Mouse (Mus musculus) urinary bladder, postnatal 36 days (tissue): ENCODE data around the gene Gpr62.

Experiments
- DNase-seq, 2 experiments: peaks; one replicate each; pipeline ENCODE4 v3.0.0; 2022; ENCODE audit warnings: low spot score in 2 of 2, mixed read lengths in 1 of 2

Gene Gpr62

DNA sequence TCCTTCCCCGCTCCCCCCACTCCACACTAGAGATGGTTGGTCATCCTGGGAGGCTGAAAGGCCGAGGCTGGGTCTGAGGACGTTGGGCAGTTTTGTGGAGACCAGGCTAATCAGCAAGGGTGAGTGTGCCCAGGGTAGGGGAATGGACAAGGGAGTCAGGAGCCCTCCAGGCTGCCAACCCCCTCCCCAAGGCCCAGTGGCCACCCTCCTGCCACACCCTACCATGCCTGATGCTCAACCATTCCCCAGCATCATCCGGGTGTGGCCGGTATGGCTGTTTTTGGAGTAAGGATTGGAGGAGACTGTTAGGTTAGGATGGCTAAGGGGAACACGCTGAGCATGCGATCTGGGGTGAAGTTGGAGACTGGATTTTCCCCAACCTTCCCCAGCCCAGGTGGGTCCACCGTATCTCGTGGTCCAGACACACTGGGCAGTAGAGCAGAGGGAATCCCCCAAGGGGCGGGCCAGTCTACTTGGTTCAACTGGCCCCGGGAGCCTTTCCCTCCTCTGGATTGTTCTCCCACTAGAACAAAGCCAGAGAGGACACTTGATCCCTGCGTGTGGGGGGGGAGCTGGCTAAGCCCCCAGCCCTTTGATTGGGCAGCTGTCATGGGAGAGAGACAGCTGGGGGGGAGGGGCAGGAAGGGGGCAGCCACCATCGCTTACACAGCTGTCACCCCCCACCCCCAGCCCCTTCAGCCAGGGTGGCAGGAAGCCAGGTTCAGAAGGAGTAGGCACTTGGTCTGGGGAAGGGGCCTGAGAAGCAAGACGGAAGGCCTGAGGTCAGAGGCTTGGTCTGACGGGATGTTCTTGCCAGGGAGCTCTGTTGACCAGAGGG is 9.2 kb downstream of the Gpr62 start:
- DNase-seq = no peak

DNA sequence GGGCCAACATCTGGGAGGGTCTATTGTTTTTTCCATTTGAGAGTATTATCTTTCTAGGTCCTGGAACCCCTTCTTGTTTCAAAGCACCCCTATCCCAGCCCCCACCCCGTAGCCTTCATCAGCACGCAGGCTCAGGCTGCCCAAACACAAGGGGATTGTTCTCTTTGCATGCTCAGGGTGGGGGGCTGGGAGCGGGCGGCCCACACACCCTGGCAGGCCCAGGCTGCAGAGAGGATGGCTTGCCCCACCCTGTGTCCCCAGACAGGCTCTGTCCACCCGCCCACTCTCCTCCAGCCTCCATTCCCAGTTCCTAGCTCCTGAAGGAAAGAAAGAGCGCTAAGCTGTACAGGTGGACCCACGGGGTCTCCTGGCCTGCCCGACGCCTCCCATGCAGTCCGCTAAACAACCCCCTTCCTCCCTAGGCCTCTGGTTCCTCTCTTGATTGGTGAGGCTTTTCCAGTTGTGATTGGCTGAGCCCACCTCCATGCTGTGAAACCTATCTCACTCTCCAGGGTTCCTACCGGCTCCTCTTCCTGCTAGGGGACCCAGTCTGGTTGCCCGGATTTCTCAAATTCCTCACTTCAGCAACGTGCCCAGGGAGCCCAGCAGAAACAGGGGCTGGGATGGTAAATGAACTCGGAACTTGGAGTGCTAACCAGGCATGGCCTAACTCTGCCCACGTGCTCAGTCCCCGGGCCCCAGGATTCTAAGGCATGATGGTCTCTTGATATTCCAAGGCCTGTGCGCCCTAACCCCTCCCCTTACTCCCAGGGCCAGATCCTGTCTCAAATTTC is 10.7 kb downstream of the Gpr62 start:
- no peak for DNase-seq

DNA sequence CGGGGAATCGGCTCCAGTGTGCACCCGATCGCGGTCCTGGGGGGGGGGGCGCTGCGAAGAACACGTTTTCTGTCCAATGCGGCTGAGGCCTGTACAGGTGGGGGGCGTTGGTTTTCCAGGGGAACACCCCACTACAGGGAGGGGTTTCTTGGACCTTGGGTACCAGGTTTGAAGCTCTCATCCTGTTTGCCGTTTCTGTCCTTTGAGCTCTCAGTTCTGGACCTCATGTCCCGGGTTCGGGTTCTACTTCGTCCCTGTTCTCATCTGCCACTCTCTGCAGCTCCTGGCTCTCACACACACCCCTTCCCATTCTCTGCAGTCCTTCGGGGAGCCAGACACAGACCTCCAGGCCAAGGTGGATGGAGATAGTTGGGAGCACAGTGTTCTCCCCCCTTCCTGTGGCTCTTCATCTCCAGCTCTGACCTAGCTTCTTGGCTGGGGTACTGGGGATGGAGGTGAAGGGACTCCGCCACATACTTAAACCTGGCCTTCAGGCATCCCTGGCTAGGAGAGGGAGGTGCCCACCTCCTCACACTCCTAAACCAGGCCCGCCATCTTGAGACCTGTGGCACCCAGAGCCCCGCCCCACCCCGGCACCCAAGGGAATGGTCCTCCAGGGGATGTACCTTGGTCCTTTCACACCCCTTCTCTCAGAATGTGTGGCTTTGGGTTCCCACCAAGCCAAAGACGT is 11.5 kb downstream of the Gpr62 start:
- DNase-seq = no peak

DNA sequence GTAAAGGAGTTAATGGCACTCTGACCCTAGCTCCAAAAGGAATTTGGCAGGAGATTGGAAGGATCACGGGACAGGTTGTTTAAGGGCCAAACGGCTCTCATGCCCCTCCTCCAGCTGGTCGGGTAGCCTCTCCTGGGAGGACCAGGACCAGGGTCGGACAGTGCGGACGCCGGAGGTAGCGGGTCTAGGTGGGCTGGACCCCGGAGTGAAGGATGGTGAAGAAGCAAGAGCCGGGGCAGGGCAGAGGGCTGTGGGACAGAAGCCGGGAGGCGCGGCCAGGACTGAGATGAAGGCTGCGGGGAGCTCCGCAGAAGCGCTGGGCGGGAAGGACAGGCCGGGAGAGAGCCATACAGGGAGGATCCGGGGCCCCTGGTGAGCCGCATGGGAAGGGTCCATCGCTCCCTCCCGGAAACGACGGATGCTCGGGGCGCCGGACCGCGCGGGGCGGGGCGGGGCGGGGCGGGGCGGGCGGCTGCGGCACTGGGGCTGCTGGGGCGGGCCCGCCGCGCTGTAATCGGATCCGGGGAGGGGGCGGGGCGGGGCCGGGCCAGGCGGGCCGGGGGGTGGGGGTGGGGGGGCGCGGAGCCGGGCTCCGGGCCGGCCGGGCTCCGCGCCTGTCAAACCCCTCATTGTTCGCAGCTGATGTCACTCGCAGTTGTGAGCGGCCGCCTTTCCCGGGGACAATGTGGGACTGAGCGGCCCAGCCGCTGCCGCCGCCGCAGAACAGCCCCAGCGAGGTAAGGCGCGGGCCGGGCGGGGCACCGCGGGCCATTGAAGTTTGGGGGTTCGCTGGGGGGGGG is 12.3 kb downstream of the Gpr62 start, which contains the start of gene Pcbp4:
Gene Pcbp4, plus strand, starts transcription at position 21 of the 800 bp plus-strand sequence.
- DNase-seq = peak in 1 of 2 experiments; percentile 50

DNA sequence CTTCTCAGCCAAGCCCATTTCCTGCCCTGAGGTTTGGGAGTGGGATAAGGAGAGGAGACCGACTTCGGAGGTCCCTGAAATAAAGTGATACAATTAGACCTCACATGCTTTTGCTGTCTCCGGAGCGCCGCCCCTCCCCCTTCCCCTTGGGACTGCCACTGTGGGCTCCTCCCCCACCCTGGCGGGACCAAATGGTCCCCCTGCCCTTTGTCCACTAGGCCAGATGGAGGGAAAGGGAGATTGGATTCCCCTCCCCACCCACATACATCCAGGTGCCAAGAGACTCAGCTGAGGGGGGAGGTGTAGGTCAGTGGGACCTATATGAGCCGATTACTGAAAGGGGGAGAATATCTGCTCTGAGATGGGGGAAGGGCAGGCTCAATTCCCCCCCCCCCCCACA is 12.9 kb downstream of the Gpr62 start:
- DNase-seq = no peak

DNA sequence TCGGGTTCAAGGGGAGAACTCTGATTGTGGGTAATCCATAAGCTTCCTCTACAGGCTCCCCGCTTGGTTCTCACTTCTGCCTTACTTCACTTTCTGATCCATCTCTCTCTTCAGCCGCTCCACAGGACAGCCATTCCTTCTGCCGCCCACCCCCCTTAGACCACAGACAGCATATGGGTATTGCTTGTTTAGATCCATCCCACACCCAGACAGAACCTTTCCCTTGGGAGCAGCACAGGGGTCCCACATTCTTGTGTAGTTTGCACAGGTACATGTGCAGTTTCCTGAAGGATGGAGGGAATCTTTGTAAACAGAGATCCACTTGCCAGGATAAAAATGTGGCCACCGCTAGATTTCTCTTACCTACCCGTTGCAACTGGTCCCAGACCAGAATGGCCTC is 13.4 kb downstream of the Gpr62 start:
- DNase-seq = no peak

DNA sequence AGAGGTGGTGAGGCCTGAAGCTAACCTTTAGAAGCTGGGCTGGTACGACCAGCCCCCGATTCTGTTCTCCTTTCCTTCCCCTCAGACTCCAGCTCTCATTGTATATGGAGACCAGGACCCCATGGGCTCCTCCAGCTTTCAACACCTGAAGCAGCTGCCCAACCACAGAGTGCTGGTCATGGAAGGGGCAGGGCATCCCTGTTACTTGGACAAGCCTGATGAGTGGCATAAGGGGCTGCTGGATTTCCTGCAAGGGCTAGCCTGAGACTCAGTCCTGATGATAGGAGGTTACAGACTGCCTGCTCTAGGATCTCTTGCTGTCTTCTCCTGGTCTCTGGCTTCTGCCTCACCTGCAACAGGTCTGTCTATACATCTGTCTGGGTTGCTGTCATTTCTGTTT is 13.8 kb downstream of the Gpr62 start:
- DNase-seq = no peak

DNA sequence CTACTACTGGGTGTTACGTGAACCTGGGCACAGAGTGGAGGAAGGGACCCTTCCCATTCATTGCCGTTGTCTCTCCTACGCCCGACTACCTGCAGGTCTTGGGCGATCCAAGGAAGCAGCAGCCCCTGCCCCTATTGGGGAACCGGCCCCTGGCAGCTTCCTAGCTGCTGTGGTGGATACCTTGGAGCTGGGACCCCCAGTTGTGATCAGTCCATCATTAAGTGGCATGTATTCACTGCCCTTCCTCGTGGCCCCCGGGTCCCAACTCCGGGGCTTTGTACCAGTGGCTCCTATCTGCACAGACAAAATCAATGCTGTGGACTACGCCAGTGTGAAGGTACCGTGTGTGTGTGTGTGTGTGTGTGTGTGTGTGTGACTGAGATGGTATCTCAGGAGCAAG is 14.4 kb downstream of the Gpr62 start:
- DNase-seq = no peak

DNA sequence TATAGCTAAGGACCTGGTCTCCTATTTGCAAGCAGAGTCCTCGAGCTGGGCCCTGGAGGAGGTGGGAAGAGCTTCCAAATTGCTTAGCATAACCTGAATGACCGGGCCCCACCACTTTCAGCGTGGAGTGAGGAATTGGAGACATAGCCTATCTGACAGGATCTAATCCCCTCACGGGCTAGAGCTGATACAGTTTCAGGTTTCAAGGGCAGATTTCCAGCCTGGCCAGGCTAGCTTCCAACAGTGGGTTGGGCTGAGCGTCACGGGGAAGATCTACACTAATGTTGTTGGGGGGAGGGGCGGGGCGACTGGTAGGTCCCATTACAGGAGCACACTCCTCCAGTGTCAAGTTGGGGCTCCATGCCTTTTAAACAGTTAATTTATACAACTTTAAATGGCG is 15.1 kb downstream of the Gpr62 start:
- DNase-seq = peak in 1 of 2 experiments; percentile 68

DNA sequence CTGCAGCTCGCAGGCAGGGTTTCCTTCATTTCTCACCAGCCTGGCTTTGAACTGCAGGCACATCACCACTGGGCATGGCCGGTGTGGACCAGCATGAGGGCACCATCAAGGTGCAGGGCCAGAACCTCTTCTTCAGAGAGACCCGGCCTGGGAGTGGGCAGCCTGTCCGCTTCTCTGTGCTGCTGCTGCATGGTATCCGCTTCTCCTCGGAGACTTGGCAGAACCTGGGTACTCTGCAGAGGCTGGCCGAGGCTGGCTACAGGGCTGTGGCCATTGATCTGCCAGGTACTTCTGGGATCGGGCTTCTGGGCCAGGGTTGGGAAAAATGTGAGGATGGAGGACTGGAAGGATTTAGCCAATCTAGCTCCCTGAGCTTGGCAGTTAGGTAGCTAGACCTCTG is 15.8 kb downstream of the Gpr62 start:
- no peak for DNase-seq

DNA sequence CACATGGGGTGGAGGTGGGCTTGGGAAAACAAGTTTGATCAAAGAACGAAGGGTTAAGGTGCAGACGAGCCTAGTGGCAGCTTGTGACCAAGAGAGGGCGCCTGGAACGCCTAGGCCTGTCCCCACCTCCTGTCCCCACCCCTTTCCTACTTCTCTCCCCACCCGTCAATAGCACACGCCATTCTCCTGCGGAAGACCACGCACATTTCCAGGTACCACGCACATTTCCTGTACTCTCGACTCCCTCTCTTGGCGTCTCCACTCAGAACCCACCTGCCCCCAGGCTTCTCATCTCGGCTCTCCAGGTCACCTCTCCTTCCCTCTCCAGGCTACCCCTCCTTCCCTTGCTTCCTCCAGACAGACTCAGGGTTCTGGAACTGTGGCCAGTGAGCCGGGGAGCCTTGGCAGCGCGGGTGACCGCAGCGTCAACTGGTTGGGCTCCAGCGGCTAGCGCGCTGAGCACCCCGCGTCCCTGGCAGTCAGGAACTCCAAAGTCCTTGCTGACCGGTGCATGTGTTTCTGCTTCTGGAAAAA is 17.2 kb downstream of the Gpr62 start:
- DNase-seq = peak; percentile 68 to 69

DNA sequence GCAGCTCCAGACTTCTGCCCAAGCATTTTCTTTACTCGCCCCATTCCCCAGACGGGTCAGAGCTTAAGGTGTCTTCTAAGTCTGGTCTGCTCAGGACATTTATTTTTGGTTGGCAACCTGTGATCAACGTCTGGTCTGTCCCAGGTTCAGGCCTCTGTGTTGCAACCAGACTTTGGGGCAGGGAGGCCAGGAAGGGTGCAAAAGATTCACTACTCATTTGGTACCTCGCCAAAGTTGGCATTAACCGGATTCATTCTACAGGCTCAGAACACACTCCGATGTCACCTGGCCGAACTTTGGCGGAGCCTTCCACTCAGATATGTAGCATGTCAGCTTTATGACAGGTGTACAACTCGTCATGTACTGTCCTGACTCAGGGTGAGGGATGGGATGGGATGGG is 17.8 kb downstream of the Gpr62 start:
- no peak for DNase-seq

DNA sequence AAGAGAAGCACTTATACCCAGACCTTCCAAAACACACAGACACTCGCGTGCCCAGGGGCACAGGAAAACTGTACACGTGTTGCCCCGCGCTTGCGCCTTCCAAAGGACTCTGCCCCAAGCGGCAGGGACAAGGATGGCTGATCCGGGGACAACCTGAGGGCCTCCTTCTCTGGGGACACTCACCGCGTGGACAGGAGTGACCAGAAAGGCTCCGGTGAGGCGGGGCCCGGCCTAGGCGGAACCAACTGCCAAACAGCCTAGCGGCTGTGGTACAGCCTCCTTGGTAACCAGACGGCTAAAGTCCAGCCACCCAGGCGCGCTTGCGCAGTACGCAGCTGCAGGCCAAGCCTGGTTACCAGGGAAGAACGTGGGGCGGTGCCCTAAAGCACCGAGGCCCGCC is 18.4 kb downstream of the Gpr62 start, which contains the start of the genes Abhd14b and Abhd14a:
Gene Abhd14b, plus strand, starts transcription at position 112 of the 400 bp plus-strand sequence.
Gene Abhd14a, minus strand, starts transcription at position 331 of the 400 bp plus-strand sequence.
- peak; percentile 90 to 93 for DNase-seq

DNA sequence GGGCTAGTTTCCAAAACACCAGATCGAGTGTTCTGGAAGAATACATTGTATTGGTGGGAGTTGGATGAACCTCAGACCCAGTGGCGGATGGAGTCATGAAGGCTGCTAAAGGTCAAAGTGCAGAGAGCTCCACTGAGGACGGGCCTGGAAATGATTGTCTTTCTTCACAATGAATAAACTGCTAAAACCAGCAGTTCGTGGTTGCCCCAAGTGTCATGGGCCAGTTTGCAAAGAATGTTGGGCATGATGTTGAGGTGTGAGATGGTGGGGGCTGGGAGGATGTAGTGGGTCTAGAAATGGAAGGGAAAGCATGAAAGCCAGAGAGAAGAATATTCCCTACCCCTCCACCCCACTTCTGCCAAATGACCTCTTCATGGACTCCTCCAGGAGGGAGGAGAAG is 20.9 kb downstream of the Gpr62 start:
- no peak for DNase-seq

DNA sequence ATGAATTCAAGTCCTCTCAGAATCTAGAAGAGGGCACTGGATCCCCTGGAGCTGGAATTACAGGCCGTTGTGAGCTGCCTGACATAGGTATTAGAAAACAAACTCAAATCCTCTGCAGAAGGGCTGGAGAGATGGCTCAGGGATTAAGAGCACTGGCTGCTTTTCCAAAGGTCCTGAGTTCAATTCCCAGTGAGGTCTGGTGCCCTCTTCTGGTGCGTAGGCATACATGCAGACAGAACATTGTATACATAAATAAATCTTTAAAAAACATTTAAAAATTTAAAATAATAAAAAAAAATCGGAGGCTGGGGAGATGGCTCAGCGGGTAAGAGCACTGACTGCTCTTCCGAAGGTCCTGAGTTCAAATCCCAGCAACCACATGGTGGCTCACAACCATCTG is 23.1 kb downstream of the Gpr62 start:
- DNase-seq = no peak

DNA sequence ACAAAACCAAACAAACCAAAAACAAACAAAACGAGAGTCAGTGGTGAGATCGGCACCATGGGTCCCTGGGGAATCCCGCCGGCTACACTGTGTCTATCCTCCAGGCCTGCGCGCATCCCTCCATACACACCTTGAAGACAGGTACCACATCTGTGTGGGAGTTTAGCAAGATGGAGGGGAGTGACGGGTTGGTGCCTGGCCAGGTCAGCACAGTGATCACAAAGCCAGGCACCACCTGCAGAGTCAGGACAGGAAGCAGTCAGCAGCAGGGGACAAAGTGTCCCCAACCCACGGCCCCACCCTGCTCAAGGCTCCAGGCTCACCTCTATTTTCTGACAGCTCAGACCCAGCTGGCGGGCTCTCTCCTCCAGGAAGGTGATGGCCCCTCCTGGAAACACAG is 29.2 kb downstream of the Gpr62 start:
- DNase-seq = no peak

DNA sequence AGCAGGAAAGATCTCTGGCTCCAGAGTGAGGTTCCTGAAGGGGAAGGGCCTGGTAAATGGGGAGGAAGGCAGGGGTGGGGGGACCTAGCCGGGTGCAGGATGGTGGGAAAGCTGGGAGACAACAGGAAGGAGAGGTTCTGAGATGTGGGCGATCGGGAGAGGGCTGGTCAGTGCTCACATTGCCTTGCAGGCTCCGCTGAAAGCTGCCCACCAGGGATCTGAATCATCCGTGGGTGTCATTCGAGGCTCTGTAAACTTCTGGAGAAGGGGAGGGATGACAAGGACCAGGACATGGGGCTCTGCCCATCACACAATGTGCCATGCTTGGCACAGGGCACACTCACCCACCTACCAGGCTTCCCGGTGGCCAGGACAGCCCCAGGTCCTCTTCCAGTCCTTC is 32.3 kb downstream of the Gpr62 start:
- no peak for DNase-seq

DNA sequence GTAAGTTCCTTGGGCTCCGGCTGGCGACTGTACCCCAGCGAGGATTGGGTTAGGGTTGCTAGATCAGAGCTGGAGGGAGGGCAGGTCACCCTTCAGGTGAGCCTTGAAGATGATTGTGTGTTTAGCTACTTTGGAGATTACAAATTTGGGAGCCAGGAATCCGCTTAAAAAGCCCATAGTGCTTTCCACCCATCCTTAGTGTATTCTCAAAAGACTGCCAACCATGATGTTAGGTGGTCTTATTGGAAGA is 35.8 kb downstream of the Gpr62 start:
- no peak for DNase-seq

DNA sequence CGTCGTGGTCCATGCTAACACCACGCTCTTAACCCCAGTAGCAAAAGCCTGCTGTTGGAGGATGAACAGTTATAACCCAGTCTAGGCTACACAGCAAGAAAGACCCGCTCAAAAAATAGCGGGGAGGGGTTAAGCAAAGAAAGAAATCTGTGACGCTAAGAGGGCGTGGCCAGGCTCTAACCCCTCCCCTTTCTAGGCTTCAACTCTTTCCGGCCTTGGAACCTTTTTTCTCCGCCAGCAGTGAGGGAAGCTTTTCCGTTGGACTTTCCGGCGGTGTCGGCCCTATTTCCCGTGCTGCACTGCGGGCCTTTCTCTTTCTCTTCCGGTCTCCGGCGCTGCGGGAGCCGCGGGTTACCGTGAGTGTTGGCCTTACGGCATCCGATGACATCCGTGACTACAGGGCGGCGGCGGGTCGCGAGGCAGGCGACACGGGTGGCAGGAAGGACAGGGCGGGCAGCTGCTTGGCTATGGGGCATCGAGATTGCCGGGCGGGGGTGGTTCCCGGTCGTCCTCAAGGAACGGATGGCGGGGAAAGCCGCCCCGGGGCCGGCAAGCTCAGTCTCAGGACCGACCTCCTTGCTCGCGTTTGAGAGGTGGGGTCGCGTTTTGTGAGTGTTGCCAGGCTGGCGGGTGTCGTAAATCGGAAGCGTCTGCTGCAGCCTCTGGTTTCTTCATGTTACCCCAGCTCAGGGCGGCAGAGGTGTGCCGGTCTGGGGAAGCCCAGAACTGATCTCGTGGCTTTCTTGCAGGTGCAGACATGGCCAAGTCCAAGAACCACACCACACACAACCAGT is 36.3 kb downstream of the Gpr62 start, which contains the start of gene Rpl29:
Gene Rpl29, plus strand, starts transcription at position 234 of the 794 bp plus-strand sequence.
- DNase-seq = peak; percentile 94 to 97

DNA sequence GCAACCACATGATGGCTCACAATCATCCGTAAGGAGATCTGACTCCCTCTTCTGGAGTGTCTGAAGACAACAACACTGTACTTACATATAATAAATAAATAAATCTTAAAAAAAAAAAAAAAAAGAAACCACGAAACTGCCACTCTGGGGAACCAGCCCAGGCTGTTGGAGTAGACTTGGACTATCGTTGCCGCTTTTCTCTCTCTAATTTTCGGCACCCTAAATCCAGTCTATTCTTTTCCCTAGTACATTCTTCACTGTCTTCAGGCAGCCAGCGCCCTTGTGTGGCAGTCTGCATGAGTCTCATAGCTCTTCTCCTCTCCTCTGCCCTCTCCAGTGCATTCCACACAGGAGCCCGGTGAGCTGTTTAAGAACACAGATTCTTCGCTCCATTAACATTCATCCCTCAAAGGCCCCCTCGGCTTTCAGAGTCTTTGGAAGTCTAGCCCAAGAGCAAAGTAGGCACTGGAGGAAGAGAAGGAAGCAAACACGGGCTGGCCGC is 37.0 kb downstream of the Gpr62 start:
- DNase-seq = no peak
